Mouse (Mus musculus): ENCODE measurements at regions not wholly inside any gene's neighbourhood (a gene's known extent, or its start where the extent isn't known, plus 50 kb on each side); places are given as distances from the start of the nearest gene placed in this dataset.
"Not testable (repeated sequence)": the region's sequence is repeated elsewhere in the genome, so short reads cannot be mapped to it uniquely, and the experiment has no call there.

- no peak for DNase-seq (ENCODE audit: low spot score)
Observed at GRCm38 (mm10) chr15:3171774-3172173, 96.6 kb upstream of the Selenop start.

GRCm38 (mm10) chr15:3174072-3174471, 94.3 kb upstream of the Selenop start:
- no peak for DNase-seq (ENCODE audit: low spot score)

GRCm38 (mm10) chr15:3174848-3175247, 93.5 kb upstream of the Selenop start:
- DNase-seq (ENCODE audit: low spot score) = no peak

- DNase-seq (ENCODE audit: low spot score) = peak; percentile 11
Observed at GRCm38 (mm10) chr15:3201912-3202653, 66.3 kb upstream of the Selenop start.

- DNase-seq (ENCODE audit: low spot score) = no peak
Observed at GRCm38 (mm10) chr15:3205522-3205921, 62.8 kb upstream of the Selenop start.

- DNase-seq (ENCODE audit: low spot score) = not testable (repeated sequence)
Observed at GRCm38 (mm10) chr15:3206076-3206475, 62.3 kb upstream of the Selenop start.

- DNase-seq (ENCODE audit: low spot score) = no peak
Observed at GRCm38 (mm10) chr15:3213721-3214120, 54.6 kb upstream of the Selenop start.

GRCm38 (mm10) chr15:3215201-3215600, 53.1 kb upstream of the Selenop start:
- no peak for DNase-seq (ENCODE audit: low spot score)
